Mouse (Mus musculus): Measurements from ENCODE around the gene Psmc4. TPM values are rescaled to one million over a fixed set of nuclear protein-coding genes. Genes with fewer than 3 reads are reported as not detected.

The Psmc4 gene
- polyA plus RNA-seq, 1 experiment from 2014 or later, result 404 TPM

Other genes starting within 250 kb of the Psmc4 start
- gene Zfp626, start 242.9 kb downstream of the Psmc4 start, polyA plus RNA-seq (2014; fragmentation: Nextera tagmentation; extraction: Ambion mirVana), result 3.1 and 3.3 TPM in 2 replicates
- 12.8 and 13.9 TPM in 2 replicates for gene Zfp59, start 211.5 kb downstream of the Psmc4 start, polyA plus RNA-seq (2014; fragmentation: Nextera tagmentation; extraction: Ambion mirVana)
- 4.4 and 4.7 TPM in 2 replicates for gene Zfp607a, start 192.6 kb downstream of the Psmc4 start, polyA plus RNA-seq (2014; fragmentation: Nextera tagmentation; extraction: Ambion mirVana)
- gene Zfp974, start 120.6 kb downstream of the Psmc4 start, polyA plus RNA-seq (2014; fragmentation: Nextera tagmentation; extraction: Ambion mirVana), result 12.5 and 17.3 TPM in 2 replicates
- 20.2 and 22.2 TPM in 2 replicates for gene Zfp780b, start 70.9 kb downstream of the Psmc4 start, polyA plus RNA-seq (2014; fragmentation: Nextera tagmentation; extraction: Ambion mirVana)
- gene Zfp850, start 36.0 kb downstream of the Psmc4 start, polyA plus RNA-seq (2014; fragmentation: Nextera tagmentation; extraction: Ambion mirVana), result 8.4 and 8.9 TPM in 2 replicates
- 0.25 and 0.33 TPM in 2 replicates for gene Fcgbp, start 21.1 kb upstream of the Psmc4 start, polyA plus RNA-seq (2014; fragmentation: Nextera tagmentation; extraction: Ambion mirVana)
- gene 9530053A07Rik, start 79.4 kb upstream of the Psmc4 start, polyA plus RNA-seq (2014; fragmentation: Nextera tagmentation; extraction: Ambion mirVana), result 0.11 and 0.12 TPM in 2 replicates
- 39.5 and 42.9 TPM in 2 replicates for gene Fbl, start 119.6 kb upstream of the Psmc4 start, polyA plus RNA-seq (2014; fragmentation: Nextera tagmentation; extraction: Ambion mirVana)
- 17.0 and 18.2 TPM in 2 replicates for gene Dyrk1b, start 129.4 kb upstream of the Psmc4 start, polyA plus RNA-seq (2014; fragmentation: Nextera tagmentation; extraction: Ambion mirVana)
- gene Eid2, start 217.8 kb upstream of the Psmc4 start, polyA plus RNA-seq (2014; fragmentation: Nextera tagmentation; extraction: Ambion mirVana), result 12.6 and 16.1 TPM in 2 replicates
- gene Eid2b, start 227.6 kb upstream of the Psmc4 start, polyA plus RNA-seq (2014; fragmentation: Nextera tagmentation; extraction: Ambion mirVana), result 15.4 and 17.3 TPM in 2 replicates
- gene Selenov, start 241.1 kb upstream of the Psmc4 start, polyA plus RNA-seq (2014; fragmentation: Nextera tagmentation; extraction: Ambion mirVana), result 0.24 TPM in 1 of 2 replicates, not detected in the other

Data from forebrain, embryonic 11.5 days (tissue).